Mouse (Mus musculus) cerebellum, adult 11-12 months (tissue): ENCODE results near the gene Rora.

ENCODE experiments used
- DNase-seq: peaks from one replicate; pipeline ENCODE4 v3.0.0; 2022

The Rora gene

DNA sequence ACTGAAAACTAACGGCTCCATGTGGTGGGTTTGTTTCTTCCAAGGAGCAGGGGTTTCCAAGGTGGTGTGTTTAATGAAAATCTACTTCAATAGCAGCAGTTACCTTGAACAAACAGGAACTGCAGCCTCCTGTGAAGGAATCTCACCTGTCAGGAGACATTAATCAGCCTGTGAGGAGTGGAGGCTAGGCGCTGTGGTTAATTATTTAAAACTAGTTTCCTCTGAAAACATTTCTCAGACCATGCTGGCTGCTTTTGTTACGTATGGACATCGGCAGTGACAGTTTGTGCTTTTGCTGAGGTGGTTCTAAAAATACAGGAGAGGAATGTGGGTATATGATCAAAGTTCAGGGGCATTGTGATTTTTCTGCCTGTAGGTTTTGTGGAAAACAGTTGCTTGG, 171.5 kb downstream of the Rora start:
- DNase-seq: no peak

DNA sequence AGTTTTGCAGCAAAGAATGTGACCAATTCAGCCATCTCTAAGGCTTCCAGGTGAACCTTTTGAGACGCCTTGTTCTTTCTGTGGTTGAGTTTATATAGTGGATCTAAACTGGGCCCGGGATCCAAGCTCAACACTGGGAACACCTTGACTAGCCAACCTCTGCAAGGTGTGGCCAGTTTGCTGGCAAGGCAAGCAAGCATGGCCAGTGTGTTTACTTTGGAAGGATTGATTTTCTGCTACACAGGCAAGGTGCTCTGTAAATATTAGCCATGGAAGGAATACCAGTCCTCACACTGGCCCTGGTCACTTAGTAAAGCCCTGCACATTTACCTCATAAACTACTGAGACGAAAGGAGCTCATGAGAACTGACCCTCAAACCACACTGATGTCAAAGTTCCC, 172.3 kb downstream of the Rora start:
- no peak for DNase-seq

- no peak for DNase-seq
These were observed 173.9 kb downstream of the Rora start for GRCm38 (mm10) chr9:68827441-68827840.

GRCm38 (mm10) chr9:68829903-68830302, 176.3 kb downstream of the Rora start:
- DNase-seq: no peak

- no peak for DNase-seq
These were observed 179.7 kb downstream of the Rora start for GRCm38 (mm10) chr9:68833323-68833722.

DNA sequence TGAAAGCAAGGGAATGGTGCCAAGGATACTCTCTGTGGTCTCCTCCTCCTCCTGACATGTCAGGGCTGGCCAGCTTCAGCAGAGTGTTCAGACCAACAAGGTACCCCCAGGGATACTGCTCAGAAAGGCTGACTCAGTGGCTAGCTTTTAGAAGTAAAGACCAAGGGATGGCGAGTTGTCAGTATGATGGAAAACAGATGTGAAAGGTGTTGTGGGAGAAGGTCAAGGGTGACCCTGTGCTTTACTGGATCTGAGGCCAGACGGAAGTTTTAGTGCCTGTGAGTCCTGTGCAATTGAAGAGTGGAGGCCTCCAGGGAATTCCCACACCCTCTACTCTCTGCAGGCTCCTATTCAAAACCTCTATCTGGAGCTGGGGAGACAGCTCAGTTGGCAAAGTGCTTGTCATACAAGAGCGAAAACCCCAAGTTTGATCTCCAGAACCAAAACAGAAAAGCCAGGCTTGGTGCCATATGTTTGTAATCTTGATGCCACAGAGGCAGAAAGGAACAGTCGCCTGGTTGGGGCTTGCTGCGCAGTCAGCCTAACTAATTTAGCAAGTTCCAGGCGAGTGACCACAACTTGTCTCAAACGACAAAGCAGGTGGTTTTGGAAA, 181.6 kb downstream of the Rora start:
- DNase-seq: no peak

GRCm38 (mm10) chr9:68842134-68842892, 188.7 kb downstream of the Rora start:
- DNase-seq: no peak

GRCm38 (mm10) chr9:68845556-68845955, 192.0 kb downstream of the Rora start:
- peak; percentile 28 for DNase-seq

DNA sequence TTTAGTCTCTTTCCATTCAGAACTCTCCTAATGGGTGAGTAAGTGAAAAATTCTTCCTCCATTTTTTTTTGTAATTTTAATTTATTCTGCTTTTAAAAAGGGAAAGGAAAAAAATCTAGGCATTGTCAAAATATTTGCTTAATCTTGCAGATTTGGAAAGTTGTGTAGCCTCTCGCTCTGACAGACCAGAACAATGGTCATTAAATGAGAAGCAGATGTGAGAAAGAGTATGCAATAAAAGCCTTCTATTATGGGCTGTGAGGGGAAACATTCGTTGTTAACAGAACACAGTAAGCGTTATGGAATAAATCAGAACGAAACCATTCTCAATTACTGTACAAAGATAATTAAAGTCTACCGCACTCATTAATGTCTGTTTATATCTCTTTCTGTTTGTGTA, 196.7 kb downstream of the Rora start:
- no peak for DNase-seq

DNA sequence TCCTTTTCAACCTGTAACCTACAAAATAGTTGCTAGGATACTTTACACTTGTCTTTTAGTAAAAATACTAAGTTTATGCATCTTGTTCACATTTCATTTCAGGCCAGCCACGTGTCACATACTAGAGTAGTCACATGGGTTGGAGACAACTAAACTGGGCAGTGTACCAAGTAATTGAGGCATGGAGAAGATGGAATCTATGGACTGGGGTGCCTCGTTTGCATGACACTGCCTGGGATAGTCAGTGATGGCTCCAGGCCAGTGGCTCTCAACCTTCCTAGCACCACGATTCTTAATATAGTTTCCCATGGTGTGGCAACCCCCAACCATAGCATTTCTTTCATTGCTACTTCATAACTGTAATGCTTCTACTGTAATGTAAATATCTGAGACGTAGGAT, 198.6 kb downstream of the Rora start:
- DNase-seq: no peak

DNA sequence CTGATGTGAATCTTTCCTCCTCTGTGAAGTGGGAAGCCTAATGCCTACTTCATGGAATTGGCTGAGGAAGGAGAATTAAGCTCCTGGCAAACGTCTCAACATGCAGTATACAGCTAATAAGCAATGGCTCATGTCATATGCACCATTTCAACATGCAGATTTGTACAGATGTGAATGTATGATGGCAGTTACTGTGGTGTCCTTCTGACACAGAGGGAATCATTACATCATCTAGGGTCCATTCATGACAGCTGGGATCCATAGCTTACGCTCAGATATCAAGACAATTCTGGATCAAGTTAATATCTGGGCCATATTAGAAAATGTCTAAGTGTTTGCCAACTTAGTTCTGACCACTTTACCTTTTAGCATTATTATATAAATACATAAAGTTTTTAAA, 199.3 kb downstream of the Rora start:
- DNase-seq: no peak

DNA sequence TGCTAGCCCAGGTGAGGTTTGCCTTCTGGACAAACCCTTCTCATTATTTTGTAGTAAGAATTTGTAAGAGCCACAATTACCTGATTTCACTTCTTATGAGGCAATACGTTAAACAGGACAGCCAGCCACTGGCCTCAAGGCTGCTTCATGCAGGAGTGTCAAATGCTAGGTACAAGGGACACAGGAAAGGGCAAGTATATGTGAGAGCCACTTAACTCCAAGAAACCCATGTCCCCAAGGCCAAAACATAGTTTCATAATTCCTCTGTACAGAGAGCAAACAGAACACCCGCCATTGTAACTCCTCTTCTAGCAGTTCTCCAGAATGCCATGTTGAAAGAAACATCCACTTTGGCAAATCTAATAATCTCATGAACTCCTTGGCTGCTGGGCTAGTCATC, 205.9 kb downstream of the Rora start:
- DNase-seq: no peak

- DNase-seq: no peak
These were observed 212.7 kb downstream of the Rora start for GRCm38 (mm10) chr9:68866317-68866716.

DNA sequence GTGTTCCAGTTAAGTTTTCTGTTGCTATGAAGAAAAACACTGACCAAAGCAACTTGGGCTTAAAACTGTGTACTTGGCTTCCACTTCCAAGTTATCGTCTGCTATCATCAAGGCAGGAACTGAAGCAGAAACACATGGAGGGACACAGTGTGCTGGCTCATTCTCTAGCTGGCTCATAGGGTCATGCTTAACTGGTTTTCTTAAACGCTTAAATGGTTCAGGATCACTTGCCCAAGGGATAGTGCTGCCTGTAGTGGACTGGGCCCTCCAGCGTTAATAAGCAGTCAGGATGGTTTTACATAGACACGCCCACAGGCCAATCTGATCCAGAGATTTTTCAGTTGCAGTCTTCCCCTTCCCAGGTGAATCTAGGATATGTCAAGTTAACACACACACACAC, 220.3 kb downstream of the Rora start:
- DNase-seq: no peak

DNA sequence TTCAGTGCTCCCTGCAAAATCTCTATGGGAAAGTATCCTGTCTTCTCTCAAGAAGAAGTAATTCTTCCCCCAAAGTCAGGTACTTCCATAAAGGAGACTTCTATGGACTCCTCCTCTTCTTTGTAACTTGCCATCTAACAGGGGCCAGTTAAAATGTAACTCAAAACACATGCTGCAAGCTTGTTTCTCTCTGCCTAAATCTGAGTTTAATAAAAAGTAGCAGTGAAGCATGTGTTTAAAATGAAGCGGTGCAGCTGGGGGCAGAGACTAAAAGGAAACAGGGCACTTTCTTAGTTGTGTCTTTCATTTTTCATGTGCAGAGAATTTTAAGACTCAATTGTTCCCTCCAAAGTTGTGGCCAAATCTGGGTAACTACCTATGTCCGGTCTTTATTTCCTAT, 221.0 kb downstream of the Rora start:
- no peak for DNase-seq

- DNase-seq: no peak
These were observed 222.2 kb downstream of the Rora start for GRCm38 (mm10) chr9:68875791-68876190.

- DNase-seq: no peak
These were observed 222.7 kb downstream of the Rora start for GRCm38 (mm10) chr9:68876289-68876688.

GRCm38 (mm10) chr9:68881896-68882295, 228.3 kb downstream of the Rora start:
- DNase-seq: no peak

GRCm38 (mm10) chr9:68883005-68883404, 229.4 kb downstream of the Rora start:
- DNase-seq: no peak

GRCm38 (mm10) chr9:68883687-68884086, 230.1 kb downstream of the Rora start:
- DNase-seq: no peak

DNA sequence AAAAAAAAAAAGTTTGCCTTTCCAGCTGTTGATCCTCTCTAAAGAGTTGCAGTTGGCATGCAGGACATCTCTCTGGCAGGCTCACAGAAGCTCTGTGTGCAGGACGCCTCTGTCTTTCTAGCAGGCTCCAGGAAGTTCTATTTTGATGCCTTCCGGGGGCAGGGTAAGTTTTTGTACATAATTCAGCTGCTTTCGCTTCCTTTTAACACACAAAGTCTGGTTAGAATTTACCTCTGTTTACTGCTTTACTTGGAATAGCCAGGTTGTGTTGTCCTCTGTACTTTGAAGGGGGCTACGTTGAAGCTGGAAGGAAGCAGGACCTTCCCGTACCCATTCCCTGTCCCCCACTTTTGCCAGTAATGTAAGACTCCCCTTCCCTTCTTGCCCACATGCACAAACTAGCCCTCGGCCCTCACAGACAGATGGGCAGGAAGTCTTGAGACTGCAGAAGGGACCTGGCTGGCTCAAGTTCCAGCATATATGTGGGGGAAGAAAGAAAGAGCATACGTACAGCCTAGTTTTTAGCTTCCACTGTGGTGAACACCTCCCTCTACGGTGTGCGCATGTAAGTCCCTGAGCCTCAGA, 231.0 kb downstream of the Rora start:
- DNase-seq: no peak

DNA sequence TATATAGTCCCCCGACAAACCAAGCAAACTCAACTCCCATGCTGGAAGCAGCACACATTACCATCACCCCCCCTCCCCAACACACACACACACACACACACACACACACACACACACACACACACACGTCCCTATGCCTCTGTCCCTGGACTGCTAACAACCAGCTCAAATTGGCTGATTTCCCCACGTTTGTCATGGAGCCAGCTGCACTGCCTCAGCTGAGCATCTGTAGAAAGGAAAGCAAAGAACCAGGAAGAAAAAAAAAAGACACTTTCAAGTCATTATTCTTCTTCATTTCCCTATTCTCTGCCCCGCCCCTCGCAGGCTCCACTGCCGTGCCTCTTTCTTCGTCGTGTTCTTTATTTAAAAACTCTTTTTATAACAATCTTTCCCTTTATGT, 235.1 kb downstream of the Rora start:
- DNase-seq: no peak

- no peak for DNase-seq
These were observed 237.8 kb downstream of the Rora start for GRCm38 (mm10) chr9:68891431-68891830.

GRCm38 (mm10) chr9:68892356-68892755, 238.8 kb downstream of the Rora start:
- no peak for DNase-seq

DNA sequence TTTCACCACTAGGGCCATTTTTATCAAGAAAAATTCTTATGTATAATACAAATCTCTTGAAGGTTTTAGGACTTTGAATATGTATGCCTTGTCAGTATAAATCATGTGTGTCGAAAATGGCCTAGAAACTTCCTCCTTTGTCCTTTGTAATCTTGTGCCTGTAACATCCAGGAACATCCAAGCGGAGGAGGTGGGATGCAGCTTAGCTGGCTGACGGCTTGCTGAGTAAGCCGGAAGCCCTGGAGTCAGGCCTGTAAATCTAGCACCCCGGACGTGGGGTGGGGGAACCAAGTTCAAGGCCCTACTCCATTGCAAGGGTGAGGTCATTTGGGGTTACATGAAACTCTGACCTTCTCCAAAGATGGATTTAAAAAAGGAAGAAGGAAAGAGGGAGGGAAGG, 239.3 kb downstream of the Rora start:
- no peak for DNase-seq
